Mouse (Mus musculus) MEL (cell line): ENCODE measurements around the gene Rfx4. TPM values are rescaled to one million over a fixed set of nuclear protein-coding genes. Genes with fewer than 3 reads are reported as not detected.

Source experiments
- DNase-seq: peaks from one replicate; pipeline ENCODE4 v3.0.0; 2011; ENCODE audit warnings: low read depth, low spot score
- H3K27ac ChIP-seq: 2 replicates; pipeline ENCODE4 v1.5.1; 2012; ENCODE audit warnings: low read depth, mild to moderate bottlenecking, control low read depth, low read length, moderate library complexity; ENCODE audit not compliant: control insufficient read depth
- H3K27me3 ChIP-seq, 2 experiments: fragments of 150-350 bp in 1 of 2; sonication (generic) in 1 of 2; 2 replicates each; pipeline ENCODE4 v1.6.1; 2012; ENCODE audit warnings: low read length in 2 of 2, mild to moderate bottlenecking in 2 of 2, improper control_type of control experiment in 1 of 2, moderate library complexity in 1 of 2; ENCODE audit not compliant: insufficient read depth in 2 of 2, control insufficient read depth in 1 of 2
- H3K36me3 ChIP-seq, 2 experiments: 2 replicates each; pipeline ENCODE4 v1.6.1; 2012 to 2014; ENCODE audit warnings: low read length in 2 of 2, improper control_type of control experiment in 1 of 2, inconsistent platforms in 1 of 2, mild to moderate bottlenecking in 1 of 2; ENCODE audit not compliant: insufficient read depth in 2 of 2, control insufficient read depth in 1 of 2
- H3K4me1 ChIP-seq, 2 experiments: fragments of 150-350 bp in 1 of 2; sonication (generic) in 1 of 2; 2 replicates each; pipeline ENCODE4 v1.6.1; 2012; ENCODE audit warnings: low read length in 2 of 2, improper control_type of control experiment in 1 of 2, mild to moderate bottlenecking in 1 of 2; ENCODE audit not compliant: insufficient read depth in 2 of 2, control insufficient read depth in 1 of 2
- H3K4me3 ChIP-seq, 2 experiments: fragments of 150-350 bp in 1 of 2; sonication (generic) in 1 of 2; 2 replicates each; pipeline ENCODE4 v1.5.1; 2012; ENCODE audit warnings: low read depth in 2 of 2, low read length in 2 of 2, mild to moderate bottlenecking in 2 of 2, moderate library complexity in 2 of 2, control low read depth in 1 of 2, improper control_type of control experiment in 1 of 2; ENCODE audit not compliant: control insufficient read depth in 1 of 2, insufficient read depth in 1 of 2
- H3K79me2 ChIP-seq: 2 replicates; pipeline ENCODE4 v1.6.1; 2012; ENCODE audit warnings: mild to moderate bottlenecking, low read length, moderate library complexity; ENCODE audit not compliant: control insufficient read depth, poor library complexity, insufficient read depth
- H3K9ac ChIP-seq: 2 replicates; pipeline ENCODE4 v1.6.1; 2012; ENCODE audit warnings: low read depth, mild to moderate bottlenecking, control low read depth, low read length, moderate library complexity; ENCODE audit not compliant: control insufficient read depth, poor library complexity, severe bottlenecking
- H3K9me3 ChIP-seq: fragments of 150-350 bp; sonication (generic); replicated peaks from 2 replicates; pipeline ENCODE4 v1.6.1; 2012; ENCODE audit warnings: mild to moderate bottlenecking, low read length, improper control_type of control experiment, moderate library complexity; ENCODE audit not compliant: insufficient read depth
- BHLHE40 ChIP-seq: IDR thresholded peaks from 2 replicates; pipeline ENCODE4 v1.6.1; 2012; ENCODE audit warnings: low read depth, mild to moderate bottlenecking, inconsistent platforms, low read length, improper control_type of control experiment, borderline replicate concordance
- CHD1 ChIP-seq: IDR thresholded peaks from 2 replicates; pipeline ENCODE4 v1.6.1; 2012; ENCODE audit warnings: low read depth, mild to moderate bottlenecking, inconsistent platforms, low read length, improper control_type of control experiment
- CHD2 ChIP-seq: IDR thresholded peaks from 2 replicates; pipeline ENCODE4 v1.6.1; 2011; ENCODE audit warnings: low read length, improper control_type of control experiment
- CTCF ChIP-seq, 3 experiments: IDR thresholded peaks in 2 of 3; conservative IDR thresholded peaks in 1 of 3; 2 replicates each; pipeline ENCODE4 v1.5.1; 2011 to 2012; ENCODE audit warnings: low read length in 3 of 3, low read depth in 2 of 3, mild to moderate bottlenecking in 2 of 3, improper control_type of control experiment in 1 of 3, inconsistent platforms in 1 of 3, mixed read lengths in 1 of 3, moderate library complexity in 1 of 3; ENCODE audit not compliant: control insufficient read depth in 1 of 3, insufficient read depth in 1 of 3, poor library complexity in 1 of 3, severe bottlenecking in 1 of 3
- E2F4 ChIP-seq: IDR thresholded peaks from 2 replicates; pipeline ENCODE4 v1.6.1; 2011; ENCODE audit warnings: low read depth, low read length, improper control_type of control experiment, borderline replicate concordance
- ETS1 ChIP-seq: IDR thresholded peaks from 2 replicates; pipeline ENCODE4 v1.6.1; 2012; ENCODE audit warnings: low read depth, mild to moderate bottlenecking, inconsistent platforms, low read length, improper control_type of control experiment, moderate library complexity
- GABPA ChIP-seq: IDR thresholded peaks from 2 replicates; pipeline ENCODE4 v1.6.1; 2012; ENCODE audit warnings: low read depth, mild to moderate bottlenecking, inconsistent platforms, low read length, improper control_type of control experiment, moderate library complexity
- GATA1 ChIP-seq: IDR thresholded peaks from 2 replicates; pipeline ENCODE4 v1.6.1; 2011; ENCODE audit warnings: low read depth, low read length, improper control_type of control experiment
- HCFC1 ChIP-seq: IDR thresholded peaks from 2 replicates; pipeline ENCODE4 v1.6.1; 2012; ENCODE audit warnings: low read depth, mild to moderate bottlenecking, inconsistent platforms, low read length, improper control_type of control experiment, moderate library complexity
- JUND ChIP-seq: IDR thresholded peaks from 2 replicates; pipeline ENCODE4 v1.6.1; 2011; ENCODE audit warnings: low read depth, mild to moderate bottlenecking, improper control_type of control experiment, low read length
- KAT2A ChIP-seq: conservative IDR thresholded peaks from 2 replicates; pipeline ENCODE4 v1.6.1; 2012; ENCODE audit warnings: low read depth, low read length, improper control_type of control experiment, inconsistent platforms
- MAFK ChIP-seq: IDR thresholded peaks from 2 replicates; pipeline ENCODE4 v1.6.1; 2011; ENCODE audit warnings: low read depth, mild to moderate bottlenecking, low read length, improper control_type of control experiment, borderline replicate concordance
- MAX ChIP-seq: IDR thresholded peaks from 2 replicates; pipeline ENCODE4 v1.6.1; 2011; ENCODE audit warnings: low read length, improper control_type of control experiment
- MAZ ChIP-seq: IDR thresholded peaks from 2 replicates; pipeline ENCODE4 v1.6.1; 2012; ENCODE audit warnings: low read depth, mild to moderate bottlenecking, inconsistent platforms, low read length, improper control_type of control experiment
- MEF2A ChIP-seq: IDR thresholded peaks from 2 replicates; pipeline ENCODE4 v1.6.1; 2014; ENCODE audit warnings: low read depth, mild to moderate bottlenecking, inconsistent platforms, low read length, improper control_type of control experiment; ENCODE audit not compliant: poor library complexity, insufficient replicate concordance, severe bottlenecking; ENCODE audit errors: extremely low read depth
- MXI1 ChIP-seq: IDR thresholded peaks from 2 replicates; pipeline ENCODE4 v1.6.1; 2011; ENCODE audit warnings: mild to moderate bottlenecking, low read depth, low read length, improper control_type of control experiment
- MYC ChIP-seq: IDR thresholded peaks from 2 replicates; pipeline ENCODE4 v1.6.1; 2011; ENCODE audit warnings: low read depth, mild to moderate bottlenecking, low read length, improper control_type of control experiment, moderate library complexity
- NELFE ChIP-seq: IDR thresholded peaks from 2 replicates; pipeline ENCODE4 v1.6.1; 2011; ENCODE audit warnings: low read depth, low read length, improper control_type of control experiment
- POLR2A ChIP-seq, 2 experiments: IDR thresholded peaks; 2 replicates each; pipeline ENCODE4 v1.6.1; 2011 to 2012; ENCODE audit warnings: low read length in 2 of 2, mild to moderate bottlenecking in 2 of 2, control low read depth in 1 of 2, improper control_type of control experiment in 1 of 2, low read depth in 1 of 2, moderate library complexity in 1 of 2; ENCODE audit not compliant: control insufficient read depth in 1 of 2, insufficient read depth in 1 of 2, poor library complexity in 1 of 2
- POLR2AphosphoS2 ChIP-seq: IDR thresholded peaks from 2 replicates; pipeline ENCODE4 v1.6.1; 2011; ENCODE audit warnings: low read length, improper control_type of control experiment
- POLR2AphosphoS5 ChIP-seq: IDR thresholded peaks from 2 replicates; pipeline ENCODE4 v1.6.1; 2012; ENCODE audit warnings: low read depth, borderline replicate concordance, mild to moderate bottlenecking, inconsistent platforms, low read length, moderate library complexity, mixed read lengths
- RAD21 ChIP-seq: IDR thresholded peaks from 2 replicates; pipeline ENCODE4 v1.6.1; 2011; ENCODE audit warnings: mild to moderate bottlenecking, low read depth, low read length, improper control_type of control experiment
- RCOR1 ChIP-seq: IDR thresholded peaks from 2 replicates; pipeline ENCODE4 v1.6.1; 2012; ENCODE audit warnings: low read depth, mild to moderate bottlenecking, inconsistent platforms, low read length, improper control_type of control experiment
- SIN3A ChIP-seq: IDR thresholded peaks from 2 replicates; pipeline ENCODE4 v1.6.1; 2012; ENCODE audit warnings: low read length, improper control_type of control experiment, inconsistent platforms
- SMC3 ChIP-seq: IDR thresholded peaks from 2 replicates; pipeline ENCODE4 v1.6.1; 2011; ENCODE audit warnings: low read depth, low read length, improper control_type of control experiment
- TAL1 ChIP-seq: IDR thresholded peaks from 2 replicates; pipeline ENCODE4 v1.6.1; 2012; ENCODE audit warnings: mild to moderate bottlenecking, inconsistent platforms, low read length, moderate library complexity, mixed read lengths
- USF1 ChIP-seq: IDR thresholded peaks from 2 replicates; pipeline ENCODE4 v1.6.1; 2014; ENCODE audit warnings: low read depth, mild to moderate bottlenecking, inconsistent platforms, low read length, improper control_type of control experiment, moderate library complexity
- polyA plus RNA-seq, 2 experiments: library from polyadenylated mRNA; stranded (reverse) in 1 of 2; unstranded in 1 of 2; fragments of >175 nt in 1 of 2; fragments of >200 nt in 1 of 2; gene quantifications; 2 replicates each; pipeline versions ENCODE4 v1.2.1 to v1.2.4; 2012; ENCODE audit warnings: low replicate concordance in 2 of 2, low read depth in 1 of 2; ENCODE audit not compliant: insufficient read length in 2 of 2, insufficient read depth in 1 of 2, missing spikeins in 1 of 2
- total RNA-seq: library from RNA; depleted of rRNA; stranded (reverse); fragments of 300-350 nt; gene quantifications from 2 replicates; pipeline ENCODE4 v1.2.3, GENCODE M21; 2012

Rfx4 gene
- total and polyA plus RNA-seq, 3 experiments = not detected

DNA sequence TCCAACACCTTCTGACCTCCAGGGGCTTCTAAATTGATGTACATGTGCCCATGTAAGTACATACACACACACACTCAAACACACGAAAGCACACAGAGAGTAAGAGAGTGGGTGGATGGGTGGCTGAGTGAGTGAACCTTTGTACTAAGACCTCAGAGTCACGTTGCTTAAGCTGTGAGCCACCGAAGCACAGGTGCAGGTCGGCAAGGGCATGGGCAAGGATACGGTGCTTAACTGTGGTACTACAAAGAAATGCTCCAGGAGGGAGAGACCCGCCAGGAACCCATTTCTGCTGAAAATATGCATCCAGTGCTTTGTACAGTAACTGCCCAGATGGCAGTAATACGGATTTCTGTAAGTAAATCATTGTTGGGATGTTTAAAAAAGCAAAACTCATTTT lies 40.2 kb upstream of the Rfx4 start:
- DNase-seq = no peak
- H3K27me3 ChIP-seq = no peaks in the 10 kb centered on the region
- no peak for TF ChIP-seq HCFC1
- TF ChIP-seq POLR2AphosphoS5 = no peak
- no peak for TF ChIP-seq E2F4
- TF ChIP-seq MXI1 = no peak
- no peak for TF ChIP-seq MAX
- no peak for TF ChIP-seq SMC3
- TF ChIP-seq CHD2 = no peak
- no peak for TF ChIP-seq POLR2A (IDR thresholded peaks at IDR 0.05; ENCODE audit: control insufficient read depth in 1 of 2, insufficient read depth in 1 of 2, low read depth in 1 of 2, low read length in 2 of 2, poor library complexity in 1 of 2)
- TF ChIP-seq NELFE = no peak
- no peak for TF ChIP-seq GABPA
- no peaks in the 10 kb centered on the region for H3K4me1 ChIP-seq
- peaks cover 0 to 2% of the 10 kb centered on the region in 2 experiments; a peak in 1 of 4 replicates for H3K36me3 ChIP-seq
- no peak overlapping the region for H3K4me3 ChIP-seq
- H3K9me3 ChIP-seq = no peaks in the 10 kb centered on the region
- H3K79me2 ChIP-seq = no peaks in the 10 kb centered on the region
- H3K9ac ChIP-seq = no peak overlapping the region
- H3K27ac ChIP-seq = no peak overlapping the region

DNA sequence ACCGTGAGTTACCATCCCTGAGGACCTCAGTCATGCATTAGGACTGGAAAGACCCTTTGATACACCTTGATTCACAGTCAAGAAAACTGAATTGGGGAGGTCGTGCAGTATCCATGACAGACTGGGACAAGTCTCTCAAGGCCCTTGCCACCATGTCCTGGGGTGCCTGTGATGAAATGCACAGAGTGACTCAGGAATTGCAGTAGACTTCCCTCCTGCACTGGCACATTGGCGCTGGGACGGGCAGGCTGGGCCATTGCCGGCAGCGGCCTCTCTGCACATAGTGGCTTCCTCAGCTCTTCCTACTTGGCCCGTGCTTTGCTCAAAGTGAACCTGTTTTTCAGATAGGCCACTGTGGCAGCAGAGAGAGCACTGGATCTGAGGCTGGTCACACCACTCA lies 39.3 kb upstream of the Rfx4 start:
- no peak overlapping the region for H3K27ac ChIP-seq
- DNase-seq = no peak
- no peaks in the 10 kb centered on the region for H3K79me2 ChIP-seq
- H3K4me1 ChIP-seq = no peaks in the 10 kb centered on the region
- H3K27me3 ChIP-seq = no peaks in the 10 kb centered on the region
- H3K36me3 ChIP-seq = peaks cover 0 to 2% of the 10 kb centered on the region in 2 experiments; a peak in 1 of 4 replicates
- H3K4me3 ChIP-seq = no peak overlapping the region
- no peaks in the 10 kb centered on the region for H3K9me3 ChIP-seq
- no peak for TF ChIP-seq CHD2
- TF ChIP-seq CTCF (IDR thresholded peaks at IDR 0.05 in 2 of 3, conservative IDR thresholded peaks at IDR 0.05 in 1 of 3; ENCODE audit: control insufficient read depth in 1 of 3, insufficient read depth in 1 of 3, low read depth in 2 of 3, low read length in 3 of 3, poor library complexity in 1 of 3, severe bottlenecking in 1 of 3) = no peak
- TF ChIP-seq MAZ = no peak
- no peak for TF ChIP-seq JUND
- no peak for TF ChIP-seq RAD21
- TF ChIP-seq KAT2A = no peak
- TF ChIP-seq MXI1 = no peak
- TF ChIP-seq MEF2A = no peak
- H3K9ac ChIP-seq = no peak overlapping the region

DNA sequence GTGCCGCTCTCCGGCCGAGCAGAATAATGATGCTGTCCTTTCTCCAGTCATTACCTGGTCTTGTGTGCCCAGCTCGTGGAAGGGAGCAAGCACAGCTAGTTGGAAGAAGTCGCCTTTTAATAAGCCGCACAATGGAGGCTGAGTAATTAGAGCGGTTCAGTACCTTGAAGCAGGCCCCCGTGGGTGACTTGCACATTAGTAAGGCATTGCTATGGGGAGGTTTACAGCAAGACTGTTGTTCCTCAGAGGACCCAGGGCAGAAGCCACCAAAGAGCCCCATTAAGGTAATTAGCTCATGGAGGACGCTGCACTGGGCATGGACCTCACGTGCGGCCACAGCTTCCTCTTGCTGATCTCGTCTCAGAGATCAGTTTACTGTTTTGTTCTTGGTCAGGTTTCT lies 33.2 kb upstream of the Rfx4 start:
- TF ChIP-seq MAFK (no peak), MEF2A (no peak), CHD1 (no peak), POLR2A (IDR thresholded peaks at IDR 0.05; ENCODE audit: control insufficient read depth in 1 of 2, insufficient read depth in 1 of 2, low read depth in 1 of 2, low read length in 2 of 2, poor library complexity in 1 of 2) (no peak), ETS1 (no peak), RCOR1 (no peak), MAX (no peak), MYC (no peak), GATA1 (no peak), USF1 (no peak), POLR2AphosphoS2 (no peak), SIN3A (no peak), SMC3 (no peak), CHD2 (no peak), BHLHE40 (no peak), TAL1 (no peak)
- TF ChIP-seq, all 39 proteins: peak for 0
- no peaks in the 10 kb centered on the region for H3K79me2 ChIP-seq
- H3K9ac ChIP-seq = no peak overlapping the region
- H3K4me3 ChIP-seq = no peak overlapping the region
- DNase-seq = no peak
- H3K36me3 ChIP-seq = peaks cover 0 to 2% of the 10 kb centered on the region in 2 experiments; a peak in 1 of 4 replicates
- H3K27ac ChIP-seq = no peak overlapping the region
- H3K4me1 ChIP-seq = no peaks in the 10 kb centered on the region
- H3K9me3 ChIP-seq = no peaks in the 10 kb centered on the region
- H3K27me3 ChIP-seq = no peaks in the 10 kb centered on the region
